Mouse (Mus musculus) stomach, embryonic 14.5 days (tissue): ENCODE measurements around the gene Cfd. TPM values are rescaled to one million over a fixed set of nuclear protein-coding genes. Genes with fewer than 3 reads are reported as not detected.

ENCODE experiments used
- ATAC-seq: fragments of 200-750 bp; cut with Nextera tagmentation; 2 replicates; pipeline ENCODE4 v1.8.0; 2017; ENCODE audit warnings: low read depth, moderate TSS enrichment; ENCODE audit not compliant: insufficient number of reproducible peaks, insufficient read depth, low FRiP score
- H3K27ac ChIP-seq: fragments of 300-500 bp; sonication (generic); 2 replicates; pipeline ENCODE4 v1.5.1; 2014; ENCODE audit warnings: mild to moderate bottlenecking, low read length, moderate library complexity, mixed read lengths
- H3K27me3 ChIP-seq: fragments of 300-500 bp; sonication (generic); 2 replicates; pipeline ENCODE4 v1.6.1; 2014; ENCODE audit warnings: low read length, control low read depth, mixed read lengths; ENCODE audit not compliant: control insufficient read depth, insufficient read depth
- H3K36me3 ChIP-seq: fragments of 300-500 bp; sonication (generic); 2 replicates; pipeline ENCODE4 v1.6.1; 2014; ENCODE audit warnings: mild to moderate bottlenecking, control low read depth, low read length, moderate library complexity, mixed read lengths; ENCODE audit not compliant: control insufficient read depth, insufficient read depth
- H3K4me1 ChIP-seq: fragments of 300-500 bp; sonication (generic); 2 replicates; pipeline ENCODE4 v1.6.1; 2014; ENCODE audit warnings: low read length, control low read depth, mixed read lengths; ENCODE audit not compliant: control insufficient read depth, insufficient read depth
- H3K4me2 ChIP-seq: fragments of 300-500 bp; sonication (generic); replicated peaks from 2 replicates; pipeline ENCODE4 v1.6.1; 2014; ENCODE audit warnings: low read depth, low read length, control low read depth
- H3K4me3 ChIP-seq: fragments of 300-500 bp; sonication (generic); 2 replicates; pipeline ENCODE4 v1.5.1; 2014; ENCODE audit warnings: low read depth, low read length, control low read depth
- H3K9ac ChIP-seq: fragments of 300-500 bp; sonication (generic); replicated peaks from 2 replicates; pipeline ENCODE4 v1.6.1; 2014; ENCODE audit warnings: low read depth, mild to moderate bottlenecking, control low read depth, low read length, moderate library complexity, mixed read lengths
- H3K9me3 ChIP-seq: fragments of 300-500 bp; sonication (generic); 2 replicates; pipeline ENCODE4 v1.6.1; 2016; ENCODE audit warnings: low read depth, low read length, control low read depth; ENCODE audit not compliant: control insufficient read depth
- WGBS: fragments of 180-500 bp; shearing (Covaris S2); extraction: QIAGEN DNeasy Blood & Tissue Kit; methylation state at CpG from one replicate; pipeline ENCODE4 v1.1.7; 2014; 5-methylcytosine and 5-hydroxymethylcytosine counted together
- microRNA-seq: library from miRNA; unstranded; fragments of <30 nt; microRNA quantifications from one replicate; pipeline ENCODE4, GENCODE M21; 2016
- polyA plus RNA-seq: library from polyadenylated mRNA; unstranded; fragments of >200 nt; fragmentation: Nextera tagmentation; extraction: Ambion mirVana; gene quantifications from 2 replicates; pipeline ENCODE4 v1.2.1, GENCODE M21; 2014

The Cfd gene
- polyA plus RNA-seq, 1 experiment from 2014 or later: not detected

- Histone ChIP-seq H3K9ac (0 out of 2 replicates have a peak overlapping the region, but pooled peaks have one; percentile 1), H3K36me3 (peaks cover 37% of the 10 kb centered on the region), H3K27ac (0 out of 2 replicates have a peak overlapping the region, but pooled peaks have one; percentile 55), H3K9me3 (no peaks in the 10 kb centered on the region), H3K4me3 (no peak overlapping the region), H3K4me1 (peaks cover 52% of the 10 kb centered on the region), H3K27me3 (no peaks in the 10 kb centered on the region), H3K4me2 (no peak overlapping the region)
- no peak for ATAC-seq
- 59% methylated on average over 13 of the region's 13 CpGs for WGBS
Observed at GRCm38 (mm10) chr10:79934272-79934721, 43.6 kb downstream of the Cfd start.

- Histone ChIP-seq H3K4me2 (no peak overlapping the region), H3K36me3 (peaks cover 37% of the 10 kb centered on the region), H3K9me3 (no peaks in the 10 kb centered on the region), H3K9ac (no peak overlapping the region), H3K4me1 (peaks cover 48% of the 10 kb centered on the region), H3K4me3 (no peak overlapping the region), H3K27ac (no peak overlapping the region), H3K27me3 (no peaks in the 10 kb centered on the region)
- 83% methylated on average over 16 of the region's 16 CpGs for WGBS
- no peak for ATAC-seq
Observed at GRCm38 (mm10) chr10:79934794-79935569, 44.3 kb downstream of the Cfd start.

GRCm38 (mm10) chr10:79936284-79936910 lies 45.7 kb downstream of the Cfd start:
- Histone ChIP-seq H3K4me3 (no peak overlapping the region), H3K9me3 (no peaks in the 10 kb centered on the region), H3K4me1 (peaks cover 47% of the 10 kb centered on the region), H3K4me2 (no peak overlapping the region), H3K36me3 (peaks cover 36% of the 10 kb centered on the region), H3K27ac (peak overlapping the region; percentile 52; the same call in 1 of the 2 replicates), H3K9ac (no peak overlapping the region), H3K27me3 (no peaks in the 10 kb centered on the region)
- 64% methylated on average over 10 of the region's 10 CpGs for WGBS
- ATAC-seq: no peak

- Histone ChIP-seq H3K27ac (peak overlapping the region; percentile 52; the same call in 1 of the 2 replicates), H3K9me3 (no peaks in the 10 kb centered on the region), H3K27me3 (no peaks in the 10 kb centered on the region), H3K9ac (no peak overlapping the region), H3K4me2 (no peak overlapping the region), H3K4me1 (peaks cover 43% of the 10 kb centered on the region), H3K36me3 (peaks cover 33% of the 10 kb centered on the region), H3K4me3 (no peak overlapping the region)
- 66% methylated on average over 27 of the region's 27 CpGs for WGBS
- no peak; the same call in 1 of the 2 replicates for ATAC-seq
Observed at GRCm38 (mm10) chr10:79936911-79937441, 46.3 kb downstream of the Cfd start.

GRCm38 (mm10) chr10:79937775-79938526 lies 47.3 kb downstream of the Cfd start:
- H3K36me3 ChIP-seq: peaks cover 28% of the 10 kb centered on the region
- H3K4me2 ChIP-seq: no peak overlapping the region
- no peaks in the 10 kb centered on the region for H3K9me3 ChIP-seq
- 74% methylated on average over 11 of the region's 11 CpGs for WGBS
- H3K27ac ChIP-seq: no peak overlapping the region
- H3K4me3 ChIP-seq: no peak overlapping the region
- ATAC-seq: no peak
- H3K9ac ChIP-seq: no peak overlapping the region
- H3K27me3 ChIP-seq: no peaks in the 10 kb centered on the region
- H3K4me1 ChIP-seq: peaks cover 33% of the 10 kb centered on the region

GRCm38 (mm10) chr10:79940749-79941148 lies 50.1 kb downstream of the Cfd start:
- Histone ChIP-seq H3K9ac (no peak overlapping the region), H3K4me3 (no peak overlapping the region), H3K27ac (no peak overlapping the region), H3K36me3 (peaks cover 22% of the 10 kb centered on the region), H3K27me3 (no peaks in the 10 kb centered on the region), H3K4me1 (peaks cover 23% of the 10 kb centered on the region), H3K4me2 (no peak overlapping the region), H3K9me3 (no peaks in the 10 kb centered on the region)
- ATAC-seq: no peak
- 62% methylated on average over 7 of the region's 7 CpGs for WGBS

Small RNA genes within 50 kb of the gene (microRNA-seq; reads per million reads assigned to microRNA genes)
- not detected for gene Mir6910

Other genes with a start within 250 kb of the Cfd start
- gene Odf3l2, start 245.1 kb upstream of the Cfd start, polyA plus RNA-seq: 0.20 TPM in 1 of 2 replicates, not detected in the other
- gene Madcam1, start 226.3 kb upstream of the Cfd start, polyA plus RNA-seq: 29.7 and 30.0 TPM in 2 replicates
- gene Tpgs1, start 221.5 kb upstream of the Cfd start, polyA plus RNA-seq: 64.5 and 64.8 TPM in 2 replicates
- gene Cdc34, start 208.7 kb upstream of the Cfd start, polyA plus RNA-seq: 88.7 and 93.6 TPM in 2 replicates
- gene Gzmm, start 201.8 kb upstream of the Cfd start, polyA plus RNA-seq: 1.0 and 1.6 TPM in 2 replicates
- 871 and 937 TPM in 2 replicates for gene Bsg, start 186.4 kb upstream of the Cfd start, polyA plus RNA-seq
- 0.10 and 0.25 TPM in 2 replicates for gene Hcn2, start 174.2 kb upstream of the Cfd start, polyA plus RNA-seq
- 26.3 and 31.8 TPM in 2 replicates for gene Polrmt, start 144.3 kb upstream of the Cfd start, polyA plus RNA-seq
- gene Fgf22, start 135.8 kb upstream of the Cfd start, polyA plus RNA-seq: 0.29 and 0.39 TPM in 2 replicates
- gene Rnf126, start 123.9 kb upstream of the Cfd start, polyA plus RNA-seq: 72.1 and 77.3 TPM in 2 replicates
- 8.7 and 9.0 TPM in 2 replicates for gene Fstl3, start 113.6 kb upstream of the Cfd start, polyA plus RNA-seq
- not detected in 2 replicates for gene Prss57, start 99.9 kb upstream of the Cfd start, polyA plus RNA-seq
- gene Palm, start 97.3 kb upstream of the Cfd start, polyA plus RNA-seq: 67.0 and 78.0 TPM in 2 replicates
- 27.6 and 33.1 TPM in 2 replicates for gene Misp, start 69.9 kb upstream of the Cfd start, polyA plus RNA-seq
- gene Ptbp1, start 36.4 kb upstream of the Cfd start, polyA plus RNA-seq: 237 and 275 TPM in 2 replicates
- 2.9 and 5.6 TPM in 2 replicates for gene Prtn3, start 16.4 kb upstream of the Cfd start, polyA plus RNA-seq
- gene Plppr3, start 16.2 kb upstream of the Cfd start, polyA plus RNA-seq: 41.3 and 51.7 TPM in 2 replicates
- 0.88 and 3.3 TPM in 2 replicates for gene Elane, start 4.6 kb upstream of the Cfd start, polyA plus RNA-seq
- gene Med16, start 18.1 kb downstream of the Cfd start, polyA plus RNA-seq: 43.4 and 46.4 TPM in 2 replicates
- gene Gm26602, start 20.0 kb downstream of the Cfd start, polyA plus RNA-seq: 5.3 TPM in 1 of 2 replicates, not detected in the other
- gene Kiss1r, start 26.1 kb downstream of the Cfd start, polyA plus RNA-seq: 0.81 and 1.0 TPM in 2 replicates
- gene R3hdm4, start 30.4 kb downstream of the Cfd start, polyA plus RNA-seq: 143 and 151 TPM in 2 replicates
- gene Arid3a, start 36.2 kb downstream of the Cfd start, polyA plus RNA-seq: 12.7 and 14.0 TPM in 2 replicates
- gene Wdr18, start 69.3 kb downstream of the Cfd start, polyA plus RNA-seq: 97.2 and 107 TPM in 2 replicates
- gene Grin3b, start 79.9 kb downstream of the Cfd start, polyA plus RNA-seq: 0.32 and 0.36 TPM in 2 replicates
- gene Tmem259, start 93.5 kb downstream of the Cfd start, polyA plus RNA-seq: 15.6 and 16.7 TPM in 2 replicates
- 397 and 424 TPM in 2 replicates for gene Cnn2, start 97.7 kb downstream of the Cfd start, polyA plus RNA-seq
- 3.2 and 3.6 TPM in 2 replicates for gene Abca7, start 105.6 kb downstream of the Cfd start, polyA plus RNA-seq
- 5.1 and 5.7 TPM in 2 replicates for gene Arhgap45, start 125.8 kb downstream of the Cfd start, polyA plus RNA-seq
- gene Polr2e, start 148.9 kb downstream of the Cfd start, polyA plus RNA-seq: 220 TPM in 2 replicates
- 434 and 466 TPM in 2 replicates for gene Gpx4, start 156.3 kb downstream of the Cfd start, polyA plus RNA-seq
- gene Sbno2, start 214.7 kb downstream of the Cfd start, polyA plus RNA-seq: 13.2 and 15.7 TPM in 2 replicates
- gene Stk11, start 224.9 kb downstream of the Cfd start, polyA plus RNA-seq: 25.2 and 25.9 TPM in 2 replicates
- gene Atp5d, start 247.8 kb downstream of the Cfd start, polyA plus RNA-seq: 481 and 531 TPM in 2 replicates
- gene Cbarp, start 250.0 kb downstream of the Cfd start, polyA plus RNA-seq: 7.5 and 10.1 TPM in 2 replicates